Mouse (Mus musculus): ENCODE data around the gene Uhmk1. TPM values are rescaled to one million over a fixed set of nuclear protein-coding genes. Genes with fewer than 3 reads are reported as not detected.
A peak's percentile ranks its signal among the peaks of the same experiment; 100 is the strongest.
"Not testable (repeated sequence)": the region's sequence is repeated elsewhere in the genome, so short reads cannot be mapped to it uniquely, and the experiment has no call there.

Gene Uhmk1
- 10 to 100 TPM; 12.3 to 14.1 (median 12.8) TPM for polyA plus RNA-seq (2017; shearing (Covaris generic))

- peak; percentile 91 for ATAC-seq
Observed at GRCm38 (mm10) chr1:170214757-170215522, at the start of gene Uhmk1. Uhmk1 (minus strand) TSS chr1:170215397.

GRCm38 (mm10) chr1:170255560-170255910, 40.3 kb upstream of the Uhmk1 start:
- ATAC-seq, result peak; percentile 99

DNA sequence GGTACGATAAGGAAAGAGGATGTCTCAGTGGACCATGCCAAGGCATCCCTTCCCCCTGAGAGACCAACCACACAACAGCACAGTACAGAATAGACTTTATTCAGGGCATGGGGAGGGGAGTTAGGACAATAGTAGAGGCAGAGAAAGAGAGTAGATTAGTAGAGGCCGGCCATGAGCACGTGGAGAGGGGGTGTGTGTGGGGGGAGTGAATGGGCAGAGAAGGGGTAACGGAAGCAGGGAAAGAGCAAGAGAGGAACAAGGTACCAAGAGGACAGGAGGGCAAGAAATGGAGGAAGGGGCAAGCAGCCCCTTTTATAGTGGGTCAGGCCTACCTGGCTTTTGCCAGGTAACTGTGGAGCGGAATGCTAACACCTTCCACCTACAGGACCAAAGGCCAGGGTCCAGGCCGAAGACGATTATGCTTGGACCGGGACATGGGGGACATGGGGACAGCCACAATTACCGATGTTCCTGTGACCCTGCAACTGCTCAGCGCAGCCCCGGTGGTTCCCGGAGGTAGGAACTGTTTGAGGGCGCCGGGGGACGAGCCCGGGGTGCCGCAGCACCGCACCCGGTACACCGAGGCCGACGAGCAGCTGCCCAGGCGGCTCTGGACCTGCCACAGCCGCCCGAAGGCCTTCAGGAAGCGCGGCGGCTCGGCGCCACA, 39.8 kb upstream of the Uhmk1 start:
- peak; percentile 39 for ATAC-seq

GRCm38 (mm10) chr1:170245016-170245415, 29.8 kb upstream of the Uhmk1 start:
- no peak for ATAC-seq

- ATAC-seq, result not testable (repeated sequence)
Observed at GRCm38 (mm10) chr1:170232688-170233087, 17.5 kb upstream of the Uhmk1 start, which contains the start of gene Sh2d1b2. Sh2d1b2 (plus strand) TSS chr1:170232749.

- ATAC-seq, result no peak
Observed at GRCm38 (mm10) chr1:170223276-170223675, 8.1 kb upstream of the Uhmk1 start.

- ATAC-seq, result no peak
Observed at GRCm38 (mm10) chr1:170220351-170220750, 5.2 kb upstream of the Uhmk1 start.

- peak; percentile 48 for ATAC-seq
Observed at GRCm38 (mm10) chr1:170218091-170218884, 3.1 kb upstream of the Uhmk1 start.

DNA sequence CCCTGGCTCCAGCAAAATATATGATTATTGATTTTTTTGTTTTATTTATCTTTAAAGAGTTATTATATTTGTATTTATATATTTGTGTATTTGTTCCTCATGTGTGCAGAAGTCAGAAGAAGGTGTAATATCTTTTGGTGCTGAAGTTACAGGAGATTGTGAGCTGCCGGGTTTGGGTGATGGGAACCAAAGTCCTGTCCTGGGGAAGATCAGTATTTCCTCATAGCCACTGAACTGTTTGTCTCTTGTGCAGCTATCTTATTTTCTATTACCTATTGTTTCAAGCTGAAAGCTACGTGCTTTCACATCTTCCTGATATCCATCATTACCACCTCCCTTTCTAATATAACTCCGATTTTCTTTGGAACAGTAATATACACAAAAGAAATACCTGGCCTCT, 393 bp upstream of the Uhmk1 start:
- ATAC-seq, result no peak

- ATAC-seq, result no peak
Observed at GRCm38 (mm10) chr1:170214383-170214756, 827 bp downstream of the Uhmk1 start.

- ATAC-seq, result no peak
Observed at GRCm38 (mm10) chr1:170213181-170213879, 1.9 kb downstream of the Uhmk1 start.

DNA sequence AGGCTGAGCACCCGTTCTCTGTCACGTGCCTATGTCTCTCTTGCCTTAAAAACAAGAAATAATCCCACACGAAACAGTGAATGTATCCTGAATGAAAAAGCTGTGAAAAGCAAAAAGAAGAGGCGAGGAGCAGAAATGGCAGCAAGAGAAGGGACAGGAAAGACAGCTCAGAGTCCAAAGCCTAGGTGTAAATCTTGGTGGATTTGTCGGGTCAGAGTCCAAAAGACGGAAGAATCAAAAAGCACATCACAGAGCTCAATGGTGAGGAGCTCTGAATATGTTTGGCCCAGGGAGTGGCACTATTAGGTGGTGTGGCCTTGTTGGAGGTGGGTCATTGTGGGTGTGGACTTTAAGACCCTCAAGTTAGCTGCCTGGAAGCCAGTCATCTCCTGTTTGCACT, 8.8 kb downstream of the Uhmk1 start:
- no peak for ATAC-seq

DNA sequence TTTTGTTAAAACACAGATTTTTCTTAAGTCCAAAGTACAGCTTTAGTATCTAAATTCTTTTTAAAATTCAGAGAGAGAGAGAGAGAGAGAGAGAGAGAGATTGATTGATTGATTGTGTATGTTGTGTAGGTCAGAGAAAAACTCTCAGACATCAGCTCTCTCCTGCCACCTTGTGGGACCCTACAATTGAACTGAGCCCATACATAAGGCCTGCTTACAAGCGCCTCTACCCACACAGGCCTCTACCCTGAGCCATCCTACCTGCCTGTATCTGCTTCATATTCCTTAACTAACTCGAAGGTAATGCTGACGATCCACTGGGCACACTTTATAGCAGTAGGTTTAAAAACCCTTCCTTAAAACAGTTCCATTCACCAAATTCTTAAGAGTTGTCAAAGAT, 14.8 kb downstream of the Uhmk1 start:
- ATAC-seq, result no peak

- no peak for ATAC-seq
Observed at GRCm38 (mm10) chr1:170196211-170196610, 19.0 kb downstream of the Uhmk1 start.

DNA sequence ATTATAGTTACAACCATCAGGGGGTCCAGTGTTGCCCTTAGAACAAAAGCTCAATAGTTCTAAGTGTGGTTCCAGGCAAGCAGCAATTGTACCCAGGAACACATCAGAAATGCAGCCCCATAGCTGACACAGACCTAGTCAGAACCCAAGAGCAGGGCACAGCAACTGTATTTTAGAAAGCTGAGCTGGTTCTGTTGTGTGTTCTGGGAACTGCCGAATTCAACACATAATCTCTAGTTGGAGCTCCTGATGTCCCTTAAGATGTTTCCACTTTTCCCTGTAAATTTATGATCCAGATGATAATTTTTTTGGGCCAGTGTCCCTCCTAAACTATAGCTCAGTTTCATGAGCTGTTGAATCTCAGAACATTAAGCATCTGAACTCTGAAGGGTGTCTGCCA, 23.3 kb downstream of the Uhmk1 start:
- ATAC-seq, result no peak

- ATAC-seq, result no peak
Observed at GRCm38 (mm10) chr1:170190225-170190624, 25.0 kb downstream of the Uhmk1 start.

- ATAC-seq, result no peak
Observed at GRCm38 (mm10) chr1:170188601-170189000, 26.6 kb downstream of the Uhmk1 start.

GRCm38 (mm10) chr1:170186531-170186930, 28.7 kb downstream of the Uhmk1 start:
- no peak for ATAC-seq

GRCm38 (mm10) chr1:170185137-170185536, 30.1 kb downstream of the Uhmk1 start:
- no peak for ATAC-seq

DNA sequence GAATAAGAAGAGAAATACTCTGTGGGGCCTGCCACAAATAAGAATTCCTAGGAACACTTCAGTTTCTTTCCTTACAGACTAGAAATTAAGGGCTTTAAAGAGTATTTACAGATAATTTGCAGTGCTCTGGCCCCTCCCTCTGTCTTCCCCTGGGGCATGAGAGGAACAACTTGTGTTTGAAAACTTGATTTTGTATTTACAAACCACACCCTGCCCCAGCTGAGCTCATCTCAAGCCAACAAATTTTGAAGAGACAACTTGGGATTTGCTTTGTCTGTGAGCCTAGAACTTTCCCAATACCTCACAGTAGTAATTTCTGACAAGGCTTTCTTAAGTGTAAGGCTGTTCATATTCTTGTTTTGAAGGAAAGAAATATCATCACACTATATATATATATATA, 32.5 kb downstream of the Uhmk1 start:
- no peak for ATAC-seq

GRCm38 (mm10) chr1:170176661-170177239, 38.4 kb downstream of the Uhmk1 start:
- no peak for ATAC-seq

DNA sequence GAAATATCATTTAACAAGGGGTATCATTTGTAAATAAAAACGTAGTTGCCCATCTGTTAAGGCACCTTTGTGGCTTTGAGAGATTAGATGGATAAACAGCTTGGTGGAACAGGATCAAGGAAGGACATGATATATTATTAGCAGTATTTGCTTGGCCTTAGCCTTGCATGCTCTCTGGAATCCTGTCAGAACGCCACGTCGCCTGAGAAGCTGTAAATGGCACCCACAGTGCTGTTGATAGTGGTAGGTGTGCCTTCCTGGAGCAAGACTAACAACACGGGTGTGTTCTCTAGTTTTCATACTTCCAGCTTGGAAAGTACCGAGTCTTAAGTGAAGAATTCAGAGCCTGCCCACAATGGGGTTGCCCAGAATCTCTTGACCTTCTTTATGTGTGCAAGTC, 39.3 kb downstream of the Uhmk1 start:
- no peak for ATAC-seq

Measured in inflammation-experienced regulatory T-cells, adult 6 months (primary cell).